Mouse (Mus musculus): ENCODE results near the gene Ltbp3.
A peak's percentile ranks its signal among the peaks of the same experiment; 100 is the strongest.

GRCm38 (mm10) chr19:5803041-5803880 lies 62.6 kb downstream of the Ltbp3 start:
- TF ChIP-seq EP300 (IDR thresholded peaks at IDR 0.05; ENCODE audit: low read length) (no peak), BHLHE40 (IDR thresholded peaks at IDR 0.05; ENCODE audit: low read depth, low read length) (no peak), MAZ (IDR thresholded peaks at IDR 0.05; ENCODE audit: low read depth, low read length) (no peak), CTCF (conservative IDR thresholded peaks at IDR 0.05 in 1 of 2, IDR thresholded peaks at IDR 0.05 in 1 of 2; ENCODE audit: low read depth in 2 of 2, low read length in 2 of 2) (no peak), POLR2A (IDR thresholded peaks at IDR 0.05; ENCODE audit: low read depth, low read length) (peak; percentile 73)

All from CH12.LX (cell line).